Mouse (Mus musculus) cerebellum, adult 2 months (tissue): Measurements from ENCODE around the gene Wipf1.

Experiments
- CTCF ChIP-seq: fragments of 200-500 bp; IDR thresholded peaks from 2 replicates; pipeline ENCODE4 v1.5.1; 2011; ENCODE audit warnings: low read depth, mild to moderate bottlenecking, control low read depth, low read length, moderate library complexity, borderline replicate concordance; ENCODE audit not compliant: insufficient read depth
- POLR2A ChIP-seq: fragments of 200-500 bp; IDR thresholded peaks from 2 replicates; pipeline ENCODE4 v1.6.1; 2011; ENCODE audit warnings: low read length, control low read depth, borderline replicate concordance; ENCODE audit not compliant: insufficient read depth

DNA sequence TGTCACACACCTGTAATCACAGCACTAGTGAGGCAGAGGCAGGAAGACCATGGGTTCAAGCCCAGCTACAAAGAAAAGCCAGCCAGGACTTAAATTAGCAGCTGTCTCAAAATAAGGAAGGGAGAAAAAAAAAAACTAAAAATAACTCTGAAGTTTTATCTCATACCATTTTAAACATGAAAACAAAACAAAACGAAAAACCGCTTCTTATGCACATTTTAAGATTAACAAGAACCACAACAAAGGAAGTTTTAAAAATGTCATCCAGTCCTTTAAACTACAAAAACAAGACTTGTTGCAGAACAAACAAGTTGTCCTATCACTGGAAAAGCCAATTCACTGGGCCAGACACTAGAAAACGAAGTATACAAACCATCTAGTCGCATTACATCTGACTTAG is 144.4 kb downstream of the Wipf1 start:
- TF ChIP-seq CTCF (no peak), POLR2A (no peak)
